Mouse (Mus musculus): Measurements from ENCODE around the gene Gabrq. TPM values are rescaled to one million over a fixed set of nuclear protein-coding genes. Genes with fewer than 3 reads are reported as not detected.

Gene Gabrq
- polyA plus RNA-seq (2012; fragmentation: generic; extraction: Trizol) = not detected
- long read RNA-seq, experiment 1 = 0 reads
- long read RNA-seq, experiment 2 = 0 reads

DNA sequence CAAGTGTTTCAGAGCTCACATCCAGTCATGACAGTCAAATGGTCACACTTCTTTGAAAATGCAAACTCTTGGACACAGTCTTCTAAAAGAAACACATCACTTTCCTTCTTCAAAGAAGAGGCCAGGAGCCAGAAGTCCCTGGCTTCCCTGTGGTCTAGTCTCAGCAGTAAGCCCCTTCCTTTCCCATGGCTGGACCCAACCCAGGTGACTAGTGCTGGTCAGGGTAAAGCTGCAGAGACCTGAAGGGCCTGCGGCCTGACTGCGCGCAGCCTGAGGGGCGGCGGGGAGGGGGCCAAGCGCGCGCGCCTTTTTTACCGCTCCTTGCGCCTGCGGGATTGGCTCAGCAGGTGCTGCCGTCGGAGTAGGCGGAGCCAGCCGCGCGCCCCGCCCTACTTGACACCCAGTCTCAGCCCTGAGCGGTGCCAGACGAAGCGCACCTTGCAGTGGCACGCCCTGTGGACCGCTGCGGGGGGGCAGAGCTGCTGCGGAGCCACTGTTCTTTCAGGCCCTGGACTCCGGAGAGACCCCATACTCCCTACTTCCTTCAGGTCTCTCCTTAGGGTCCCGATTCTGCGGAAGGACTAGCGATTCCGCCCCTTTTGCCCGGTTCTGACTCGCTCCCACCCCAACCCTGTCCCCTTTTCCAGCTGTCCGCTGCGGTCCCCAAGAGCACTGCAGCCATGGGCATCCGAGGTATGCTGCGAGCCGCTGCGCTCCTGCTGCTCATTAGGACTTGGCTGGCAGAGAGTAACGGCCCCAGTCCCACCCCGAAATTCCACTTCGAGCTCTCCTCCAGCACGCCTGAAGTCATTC is at the start of gene Gabrq:
TSS of gene Gabrq (plus strand) at position 403 of the 813 bp plus-strand sequence.
- Histone ChIP-seq H3K36me3 (ENCODE audit: control insufficient read depth, insufficient read depth) (no peaks in the 10 kb centered on the region), H3ac (ENCODE audit: control insufficient read depth, insufficient read length, low read depth) (no peak within 1 kb of the TSS), H3K4me3 (ENCODE audit: insufficient read depth, poor library complexity, severe bottlenecking) (no peak within 1 kb of the TSS), H3K79me2 (ENCODE audit: control insufficient read depth, insufficient read depth) (no peaks in the 10 kb centered on the region), H3K27me3 (ENCODE audit: control insufficient read depth, insufficient read depth, insufficient read length) (no peaks in the 10 kb centered on the region), H3K79me3 (ENCODE audit: low read depth) (no peaks in the 10 kb centered on the region)
- TF ChIP-seq USF1 (IDR thresholded peaks at IDR 0.05; ENCODE audit: low read depth) = no peak
- TF ChIP-seq CEBPB (IDR thresholded peaks at IDR 0.05; ENCODE audit: low read depth) = no peak
- TF ChIP-seq MAX (IDR thresholded peaks at IDR 0.05) = no peak
- no peak for TF ChIP-seq MYOD1 (IDR thresholded peaks at IDR 0.05; ENCODE audit: control insufficient read depth, insufficient read length, low read depth)

DNA sequence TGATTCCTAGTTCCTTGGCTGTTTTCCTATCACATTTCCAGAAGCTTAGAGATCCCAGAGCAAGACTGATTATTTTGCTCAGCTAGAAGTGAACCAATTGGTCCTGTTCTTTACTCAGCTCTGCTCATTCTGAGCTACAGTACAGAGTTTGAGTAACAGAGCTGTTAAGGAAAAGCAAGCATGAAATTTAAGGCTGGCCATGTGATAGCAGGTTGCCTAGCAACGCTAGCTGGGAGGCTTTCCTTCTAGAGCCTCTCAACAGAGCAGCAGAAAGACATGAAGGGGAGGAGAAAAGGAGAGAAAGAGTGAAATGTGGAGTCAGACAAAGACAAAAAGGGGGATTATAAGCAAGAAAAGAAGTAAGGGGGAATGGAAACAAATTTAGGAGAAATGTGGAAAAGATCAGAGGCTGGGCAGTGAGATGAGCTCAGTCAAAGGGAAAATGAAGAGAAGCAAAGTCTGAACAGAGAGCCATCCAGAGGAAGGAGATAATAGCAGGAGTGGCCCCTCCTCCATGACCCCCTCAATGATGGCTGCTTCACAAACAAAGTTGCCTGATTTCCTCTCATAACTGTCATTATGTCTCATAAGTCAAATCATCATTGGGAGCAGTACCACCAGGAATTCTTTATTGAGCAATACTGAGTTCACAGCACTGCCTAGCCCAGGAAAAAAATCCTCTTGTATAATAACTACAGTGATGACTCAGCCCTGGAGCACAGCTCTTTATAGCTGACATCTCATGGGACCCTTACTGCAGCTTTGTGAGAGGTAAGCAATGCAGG is 36.0 kb upstream of the Gabrq start:
- H3K79me2 ChIP-seq (ENCODE audit: control insufficient read depth, insufficient read depth) = no peaks in the 10 kb centered on the region
- H3K36me3 ChIP-seq (ENCODE audit: control insufficient read depth, insufficient read depth) = no peaks in the 10 kb centered on the region
- H3K4me3 ChIP-seq (ENCODE audit: insufficient read depth, poor library complexity, severe bottlenecking) = no peak overlapping the region
- no peaks in the 10 kb centered on the region for H3K79me3 ChIP-seq (ENCODE audit: low read depth)
- H3K27me3 ChIP-seq (ENCODE audit: control insufficient read depth, insufficient read depth, insufficient read length) = no peaks in the 10 kb centered on the region
- no peak overlapping the region for H3ac ChIP-seq (ENCODE audit: control insufficient read depth, insufficient read length, low read depth)
- TF ChIP-seq MAX (IDR thresholded peaks at IDR 0.05) (no peak), USF1 (IDR thresholded peaks at IDR 0.05; ENCODE audit: low read depth) (peak; percentile 15), CEBPB (IDR thresholded peaks at IDR 0.05; ENCODE audit: low read depth) (peak; percentile 25), FOSL1 (IDR thresholded peaks at IDR 0.05; ENCODE audit: insufficient read depth, low read length, poor library complexity, severe bottlenecking) (no peak), MYOG (IDR thresholded peaks at IDR 0.05; ENCODE audit: control insufficient read depth, extremely low read depth, insufficient read length) (no peak), CTCF (IDR thresholded peaks at IDR 0.05; ENCODE audit: control insufficient read depth, insufficient read depth, insufficient read length) (no peak), MYOD1 (IDR thresholded peaks at IDR 0.05; ENCODE audit: control insufficient read depth, insufficient read length, low read depth) (no peak)

DNA sequence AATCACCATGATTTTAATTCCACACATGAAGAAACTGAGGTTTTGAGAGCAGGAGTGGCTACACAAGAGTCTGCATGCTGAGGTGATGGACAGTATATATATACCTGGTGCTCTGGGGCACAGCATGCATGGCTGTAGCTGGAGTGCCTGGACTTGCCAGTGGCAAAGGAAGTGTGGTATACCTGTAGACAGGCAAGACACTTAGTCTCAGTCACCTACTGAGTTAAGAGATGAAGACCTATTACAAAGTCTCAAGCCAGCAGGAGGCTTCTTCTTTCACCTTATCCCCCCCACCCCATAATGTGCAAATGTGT is 35.5 kb upstream of the Gabrq start:
- Histone ChIP-seq H3K79me2 (ENCODE audit: control insufficient read depth, insufficient read depth) (no peaks in the 10 kb centered on the region), H3K4me3 (ENCODE audit: insufficient read depth, poor library complexity, severe bottlenecking) (no peak overlapping the region), H3ac (ENCODE audit: control insufficient read depth, insufficient read length, low read depth) (no peak overlapping the region), H3K36me3 (ENCODE audit: control insufficient read depth, insufficient read depth) (no peaks in the 10 kb centered on the region), H3K27me3 (ENCODE audit: control insufficient read depth, insufficient read depth, insufficient read length) (no peaks in the 10 kb centered on the region), H3K79me3 (ENCODE audit: low read depth) (no peaks in the 10 kb centered on the region)
- TF ChIP-seq FOSL1 (IDR thresholded peaks at IDR 0.05; ENCODE audit: insufficient read depth, low read length, poor library complexity, severe bottlenecking) (no peak), CTCF (IDR thresholded peaks at IDR 0.05; ENCODE audit: control insufficient read depth, insufficient read depth, insufficient read length) (no peak), MYOG (IDR thresholded peaks at IDR 0.05; ENCODE audit: control insufficient read depth, extremely low read depth, insufficient read length) (no peak), MYOD1 (IDR thresholded peaks at IDR 0.05; ENCODE audit: control insufficient read depth, insufficient read length, low read depth) (no peak), MAX (IDR thresholded peaks at IDR 0.05) (no peak), USF1 (IDR thresholded peaks at IDR 0.05; ENCODE audit: low read depth) (no peak), CEBPB (IDR thresholded peaks at IDR 0.05; ENCODE audit: low read depth) (no peak)

DNA sequence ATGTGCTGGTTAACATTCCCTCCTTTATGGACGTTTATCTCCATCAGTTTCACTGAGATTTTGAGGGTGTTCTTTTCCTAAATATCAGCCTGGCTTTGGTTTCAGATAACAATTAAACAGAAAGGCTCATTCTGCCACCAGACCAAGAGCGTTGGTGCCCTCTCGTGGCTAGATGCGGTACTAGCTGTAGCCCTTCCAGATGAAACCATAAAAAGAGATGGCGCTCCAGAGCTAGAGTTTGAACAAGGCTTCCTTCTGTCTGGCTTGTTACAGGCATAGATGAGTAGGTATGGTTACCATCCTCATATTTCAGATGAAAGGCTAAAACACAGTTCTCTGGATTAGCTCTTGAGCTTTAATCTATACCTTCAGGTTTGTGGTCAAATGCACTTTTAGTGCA is 5.4 kb upstream of the Gabrq start:
- H3K27me3 ChIP-seq (ENCODE audit: control insufficient read depth, insufficient read depth, insufficient read length) = no peaks in the 10 kb centered on the region
- no peak overlapping the region for H3K4me3 ChIP-seq (ENCODE audit: insufficient read depth, poor library complexity, severe bottlenecking)
- no peak overlapping the region for H3ac ChIP-seq (ENCODE audit: control insufficient read depth, insufficient read length, low read depth)

DNA sequence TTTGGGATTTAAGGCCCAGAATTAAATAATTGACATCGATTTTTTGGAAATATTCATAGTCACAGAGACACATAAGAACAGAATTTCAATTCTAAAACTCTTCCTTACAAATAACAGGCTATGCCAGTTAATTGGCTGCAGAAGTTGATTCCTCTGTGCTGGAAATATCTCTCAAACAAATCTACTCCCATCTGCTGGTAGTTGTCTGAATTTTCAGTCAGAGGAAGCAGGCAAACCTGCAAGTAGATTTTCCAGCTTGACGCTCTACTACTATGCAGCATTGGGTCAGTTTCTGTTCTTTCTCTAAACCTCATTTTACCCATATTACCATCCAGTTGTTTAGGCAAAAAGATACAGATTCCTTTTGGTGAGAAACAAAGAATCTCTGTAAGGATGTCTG is 1.7 kb upstream of the Gabrq start:
- Histone ChIP-seq H3K79me2 (ENCODE audit: control insufficient read depth, insufficient read depth) (no peaks in the 10 kb centered on the region), H3K27me3 (ENCODE audit: control insufficient read depth, insufficient read depth, insufficient read length) (no peaks in the 10 kb centered on the region), H3ac (ENCODE audit: control insufficient read depth, insufficient read length, low read depth) (no peak overlapping the region), H3K79me3 (ENCODE audit: low read depth) (no peaks in the 10 kb centered on the region), H3K4me3 (ENCODE audit: insufficient read depth, poor library complexity, severe bottlenecking) (no peak overlapping the region), H3K36me3 (ENCODE audit: control insufficient read depth, insufficient read depth) (no peaks in the 10 kb centered on the region)
- no peak for TF ChIP-seq MYOD1 (IDR thresholded peaks at IDR 0.05; ENCODE audit: control insufficient read depth, insufficient read length, low read depth)
- TF ChIP-seq MYOG (IDR thresholded peaks at IDR 0.05; ENCODE audit: control insufficient read depth, extremely low read depth, insufficient read length) = no peak

More for the DNA sequence above, 5.4 kb upstream of the Gabrq start:
- H3K79me3 ChIP-seq (ENCODE audit: low read depth) = no peaks in the 10 kb centered on the region
- H3K36me3 ChIP-seq (ENCODE audit: control insufficient read depth, insufficient read depth) = no peaks in the 10 kb centered on the region
- TF ChIP-seq MYOD1 (IDR thresholded peaks at IDR 0.05; ENCODE audit: control insufficient read depth, insufficient read length, low read depth) (no peak), CTCF (IDR thresholded peaks at IDR 0.05; ENCODE audit: control insufficient read depth, insufficient read depth, insufficient read length) (peak; percentile 42), CEBPB (IDR thresholded peaks at IDR 0.05; ENCODE audit: low read depth) (no peak)
- H3K79me2 ChIP-seq (ENCODE audit: control insufficient read depth, insufficient read depth) = no peaks in the 10 kb centered on the region

DNA sequence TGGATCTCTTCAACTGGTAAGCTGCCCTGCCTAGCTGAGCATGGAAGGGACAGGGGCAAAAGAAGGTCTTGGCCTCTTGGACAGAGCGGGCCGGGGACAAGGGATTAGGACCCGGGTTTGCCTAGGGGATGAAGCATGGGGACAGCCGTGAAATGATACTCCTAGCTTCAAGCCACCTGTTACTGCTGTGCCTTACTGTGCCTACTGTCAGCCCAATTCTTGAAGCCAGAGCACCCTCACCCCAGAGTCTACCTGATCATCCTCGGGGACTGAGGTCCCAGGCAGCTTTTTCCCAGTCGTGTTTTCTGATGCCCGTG is 569 bp downstream of the Gabrq start:
- H3ac ChIP-seq (ENCODE audit: control insufficient read depth, insufficient read length, low read depth) = no peak overlapping the region
- TF ChIP-seq MYOG (IDR thresholded peaks at IDR 0.05; ENCODE audit: control insufficient read depth, extremely low read depth, insufficient read length) = no peak
- TF ChIP-seq FOSL1 (IDR thresholded peaks at IDR 0.05; ENCODE audit: insufficient read depth, low read length, poor library complexity, severe bottlenecking) = no peak
- TF ChIP-seq CTCF (IDR thresholded peaks at IDR 0.05; ENCODE audit: control insufficient read depth, insufficient read depth, insufficient read length) = no peak
- no peak for TF ChIP-seq USF1 (IDR thresholded peaks at IDR 0.05; ENCODE audit: low read depth)
- no peak for TF ChIP-seq MAX (IDR thresholded peaks at IDR 0.05)
- TF ChIP-seq MYOD1 (IDR thresholded peaks at IDR 0.05; ENCODE audit: control insufficient read depth, insufficient read length, low read depth) = no peak
- TF ChIP-seq CEBPB (IDR thresholded peaks at IDR 0.05; ENCODE audit: low read depth) = no peak
- no peak overlapping the region for H3K4me3 ChIP-seq (ENCODE audit: insufficient read depth, poor library complexity, severe bottlenecking)
- H3K79me2 ChIP-seq (ENCODE audit: control insufficient read depth, insufficient read depth) = no peaks in the 10 kb centered on the region
- H3K79me3 ChIP-seq (ENCODE audit: low read depth) = no peaks in the 10 kb centered on the region
- no peaks in the 10 kb centered on the region for H3K36me3 ChIP-seq (ENCODE audit: control insufficient read depth, insufficient read depth)
- no peaks in the 10 kb centered on the region for H3K27me3 ChIP-seq (ENCODE audit: control insufficient read depth, insufficient read depth, insufficient read length)

Measured in C2C12 (cell line).